Mouse (Mus musculus): ENCODE measurements around the gene Slc35f6. TPM values are rescaled to one million over a fixed set of nuclear protein-coding genes. Genes with fewer than 3 reads are reported as not detected.
A peak's percentile ranks its signal among the peaks of the same experiment; 100 is the strongest.

Gene Slc35f6
- polyA plus RNA-seq, 2 experiments: 10.1 to 10.2 TPM

DNA sequence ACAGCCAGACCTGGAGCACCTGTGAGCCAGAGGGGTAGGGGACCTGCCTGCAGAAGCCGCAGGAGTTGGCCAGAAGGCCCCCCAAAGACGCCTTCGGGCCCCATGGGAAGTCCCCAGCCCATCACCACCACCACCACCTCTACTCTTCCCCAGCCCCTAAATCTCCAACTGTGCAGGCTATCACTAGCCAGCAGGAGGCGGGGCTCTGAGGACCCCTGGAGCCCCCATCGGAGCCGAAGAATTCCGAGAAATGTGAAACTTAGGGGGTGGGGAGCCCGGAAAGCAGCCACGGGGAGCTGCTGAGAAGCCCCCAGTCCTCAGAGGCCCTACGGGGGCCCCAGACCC, 24.9 kb upstream of the Slc35f6 start:
- no peak for TF ChIP-seq EP300 (IDR thresholded peaks at IDR 0.05; ENCODE audit: low read depth)
- TF ChIP-seq CTCF (IDR thresholded peaks at IDR 0.05; ENCODE audit: low read depth): no peak
- ATAC-seq (ENCODE audit: insufficient read depth) (no peak), DNase-seq (ENCODE audit: low read depth in 3 of 3, low spot score in 3 of 3) (no peak)
- H3K27ac ChIP-seq: no peak overlapping the region
- peak overlapping the region; percentile 39 for H3K4me2 ChIP-seq (ENCODE audit: low read depth)
- H3K9ac ChIP-seq (replicated peaks): no peak overlapping the region
- no peaks in the 10 kb centered on the region for H3K36me3 ChIP-seq (replicated peaks; ENCODE audit: control insufficient read depth, insufficient read depth, low read depth)
- no peaks in the 10 kb centered on the region for H3K4me1 ChIP-seq (replicated peaks; ENCODE audit: control insufficient read depth in 2 of 2, insufficient read depth in 2 of 2, low read length in 1 of 2)
- no peaks in the 10 kb centered on the region for H3K9me3 ChIP-seq (ENCODE audit: control insufficient read depth, low read length)
- H3K27me3 ChIP-seq (ENCODE audit: control insufficient read depth, insufficient read depth, low read length): peaks cover 20% of the 10 kb centered on the region
- H3K4me3 ChIP-seq (ENCODE audit: insufficient read depth in 1 of 2, low read depth in 2 of 2, low read length in 2 of 2): no peak overlapping the region
- 4% methylated on average over 10 of the region's 10 CpGs for WGBS (ENCODE audit: insufficient replicate concordance)

DNA sequence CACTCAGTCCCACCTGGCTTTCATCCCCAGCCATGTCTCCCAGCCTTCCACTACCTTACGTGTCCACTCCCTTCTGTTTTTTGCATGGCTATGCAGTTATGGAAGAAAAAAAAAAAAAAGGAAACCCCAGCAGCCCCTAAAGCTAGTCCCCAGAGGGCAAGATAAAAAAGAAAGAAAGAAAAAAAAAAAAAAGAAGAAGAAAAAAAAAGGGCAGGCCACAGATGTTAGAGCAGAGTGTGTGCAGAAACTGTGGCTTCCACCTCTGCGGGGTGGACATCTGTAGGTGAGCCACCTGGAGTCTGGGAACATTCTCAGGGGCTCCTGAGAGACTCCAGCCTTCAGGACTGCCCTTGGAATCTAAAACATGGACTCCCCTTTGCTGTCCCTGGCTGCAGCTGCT, 24.4 kb upstream of the Slc35f6 start:
- no peak overlapping the region for H3K4me2 ChIP-seq (ENCODE audit: low read depth)
- H3K27ac ChIP-seq: no peak overlapping the region
- H3K4me1 ChIP-seq (replicated peaks; ENCODE audit: control insufficient read depth in 2 of 2, insufficient read depth in 2 of 2, low read length in 1 of 2): no peaks in the 10 kb centered on the region
- DNase-seq (ENCODE audit: low read depth in 3 of 3, low spot score in 3 of 3) (no peak), ATAC-seq (ENCODE audit: insufficient read depth) (no peak)
- H3K9ac ChIP-seq (replicated peaks): no peak overlapping the region
- no peaks in the 10 kb centered on the region for H3K9me3 ChIP-seq (ENCODE audit: control insufficient read depth, low read length)
- TF ChIP-seq CTCF (IDR thresholded peaks at IDR 0.05; ENCODE audit: low read depth): no peak
- no peak for TF ChIP-seq EP300 (IDR thresholded peaks at IDR 0.05; ENCODE audit: low read depth)
- 51% methylated on average over 2 of the region's 2 CpGs for WGBS (ENCODE audit: insufficient replicate concordance)
- H3K4me3 ChIP-seq (ENCODE audit: insufficient read depth in 1 of 2, low read depth in 2 of 2, low read length in 2 of 2): no peak overlapping the region
- H3K27me3 ChIP-seq (ENCODE audit: control insufficient read depth, insufficient read depth, low read length): peaks cover 20% of the 10 kb centered on the region
- no peaks in the 10 kb centered on the region for H3K36me3 ChIP-seq (replicated peaks; ENCODE audit: control insufficient read depth, insufficient read depth, low read depth)

DNA sequence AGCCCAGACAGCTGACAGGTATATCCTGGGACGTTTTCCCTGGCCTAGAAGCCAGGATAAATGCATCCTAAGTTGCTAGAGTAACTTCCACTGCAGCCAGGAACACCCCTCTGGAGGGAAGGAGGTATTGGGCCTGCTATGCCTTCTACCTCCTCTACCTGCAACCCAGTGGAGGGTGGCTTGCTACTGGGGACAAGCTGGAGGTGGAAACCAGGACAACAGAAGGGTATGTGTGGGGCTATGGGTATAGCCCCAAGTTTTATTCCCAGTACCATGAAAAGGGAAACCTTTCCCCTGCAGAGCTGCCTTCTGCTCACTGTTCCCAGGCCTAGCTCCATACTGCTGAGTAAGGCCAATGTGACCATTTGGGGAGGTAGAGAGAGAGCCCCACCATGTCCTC, 23.4 kb upstream of the Slc35f6 start:
- WGBS (ENCODE audit: insufficient replicate concordance): 17% methylated on average over 1 of the region's 1 CpGs

DNA sequence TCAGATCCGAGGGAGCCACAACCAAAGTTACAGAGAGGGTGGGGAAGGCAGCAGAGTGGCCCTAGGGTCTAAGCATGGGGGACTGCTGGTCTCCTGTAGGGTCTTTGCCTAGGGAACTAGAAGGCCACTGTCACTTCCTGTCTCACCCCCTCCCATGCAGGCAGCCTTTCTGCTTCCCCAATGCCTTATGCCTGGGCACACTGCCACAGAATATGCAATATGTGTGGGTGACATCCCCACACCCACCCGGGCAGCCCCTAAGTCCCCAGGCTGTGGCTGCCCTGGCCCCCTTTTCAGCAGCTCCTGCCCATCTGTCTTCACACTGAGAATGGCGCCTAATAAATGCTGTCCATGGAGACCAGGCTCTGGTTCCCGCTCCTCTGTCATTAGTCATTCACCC, 22.8 kb upstream of the Slc35f6 start:
- no peak for TF ChIP-seq CTCF (IDR thresholded peaks at IDR 0.05; ENCODE audit: low read depth)
- TF ChIP-seq EP300 (IDR thresholded peaks at IDR 0.05; ENCODE audit: low read depth): no peak
- Histone ChIP-seq H3K4me2 (ENCODE audit: low read depth) (no peak overlapping the region), H3K9ac (replicated peaks) (no peak overlapping the region), H3K27me3 (ENCODE audit: control insufficient read depth, insufficient read depth, low read length) (peaks cover 20% of the 10 kb centered on the region), H3K4me3 (ENCODE audit: insufficient read depth in 1 of 2, low read depth in 2 of 2, low read length in 2 of 2) (no peak overlapping the region), H3K9me3 (ENCODE audit: control insufficient read depth, low read length) (no peaks in the 10 kb centered on the region), H3K36me3 (replicated peaks; ENCODE audit: control insufficient read depth, insufficient read depth, low read depth) (no peaks in the 10 kb centered on the region), H3K27ac (no peak overlapping the region), H3K4me1 (replicated peaks; ENCODE audit: control insufficient read depth in 2 of 2, insufficient read depth in 2 of 2, low read length in 1 of 2) (no peaks in the 10 kb centered on the region)
- 33% methylated on average over 4 of the region's 4 CpGs for WGBS (ENCODE audit: insufficient replicate concordance)
- ATAC-seq (ENCODE audit: insufficient read depth): no peak
- no peak for DNase-seq (ENCODE audit: low read depth in 3 of 3, low spot score in 3 of 3)

More for the DNA sequence above, 23.4 kb upstream of the Slc35f6 start:
- Histone ChIP-seq H3K4me3 (ENCODE audit: insufficient read depth in 1 of 2, low read depth in 2 of 2, low read length in 2 of 2) (no peak overlapping the region), H3K36me3 (replicated peaks; ENCODE audit: control insufficient read depth, insufficient read depth, low read depth) (no peaks in the 10 kb centered on the region), H3K4me1 (replicated peaks; ENCODE audit: control insufficient read depth in 2 of 2, insufficient read depth in 2 of 2, low read length in 1 of 2) (no peaks in the 10 kb centered on the region), H3K9me3 (ENCODE audit: control insufficient read depth, low read length) (no peaks in the 10 kb centered on the region), H3K27me3 (ENCODE audit: control insufficient read depth, insufficient read depth, low read length) (peaks cover 20% of the 10 kb centered on the region), H3K27ac (no peak overlapping the region), H3K9ac (replicated peaks) (no peak overlapping the region), H3K4me2 (ENCODE audit: low read depth) (no peak overlapping the region)
- no peak for ATAC-seq (ENCODE audit: insufficient read depth)
- DNase-seq (ENCODE audit: low read depth in 3 of 3, low spot score in 3 of 3): no peak
- TF ChIP-seq CTCF (IDR thresholded peaks at IDR 0.05; ENCODE audit: low read depth) (no peak), EP300 (IDR thresholded peaks at IDR 0.05; ENCODE audit: low read depth) (no peak)

DNA sequence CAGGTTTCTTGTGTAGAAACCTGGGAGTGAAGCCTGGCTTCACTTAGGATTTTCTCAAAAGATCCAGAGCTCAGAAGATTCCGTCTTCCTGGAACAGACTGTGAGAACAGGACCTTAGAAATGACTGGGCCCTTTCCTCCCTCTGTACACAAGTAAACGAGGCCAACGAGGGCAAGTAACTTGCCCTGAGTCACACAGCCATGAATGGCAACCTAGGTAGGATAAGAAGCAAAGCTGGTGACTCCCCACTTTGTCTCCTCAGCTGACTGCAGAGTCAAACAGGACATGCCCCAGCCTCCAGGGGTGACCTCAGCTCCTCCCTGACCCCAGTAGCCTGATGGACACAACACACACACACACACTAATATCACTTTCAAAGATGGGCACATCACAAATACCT, 22.4 kb upstream of the Slc35f6 start:
- Histone ChIP-seq H3K4me2 (ENCODE audit: low read depth) (no peak overlapping the region), H3K9me3 (ENCODE audit: control insufficient read depth, low read length) (no peaks in the 10 kb centered on the region), H3K36me3 (replicated peaks; ENCODE audit: control insufficient read depth, insufficient read depth, low read depth) (no peaks in the 10 kb centered on the region), H3K27ac (no peak overlapping the region), H3K4me3 (ENCODE audit: insufficient read depth in 1 of 2, low read depth in 2 of 2, low read length in 2 of 2) (no peak overlapping the region), H3K27me3 (ENCODE audit: control insufficient read depth, insufficient read depth, low read length) (peaks cover 20% of the 10 kb centered on the region), H3K4me1 (replicated peaks; ENCODE audit: control insufficient read depth in 2 of 2, insufficient read depth in 2 of 2, low read length in 1 of 2) (no peaks in the 10 kb centered on the region), H3K9ac (replicated peaks) (no peak overlapping the region)
- WGBS (ENCODE audit: insufficient replicate concordance): 49% methylated on average over 3 of the region's 3 CpGs
- TF ChIP-seq CTCF (IDR thresholded peaks at IDR 0.05; ENCODE audit: low read depth) (no peak), EP300 (IDR thresholded peaks at IDR 0.05; ENCODE audit: low read depth) (no peak)
- DNase-seq (ENCODE audit: low read depth in 3 of 3, low spot score in 3 of 3): no peak
- ATAC-seq (ENCODE audit: insufficient read depth): no peak

All from liver, embryonic 14.5 days (tissue).